26 mouse cellular contexts compared by ENCODE assay signal in genomic region chr5:50043677-50044076, GRCm38 (mm10).
"Had no signal": no experiment of that assay in that cellular context is flagged by ENCODE, and none has a peak within 500 bp of the region (broad histone marks: within the 10 kb centered on the region; RNA-seq: fewer than 3 reads in every experiment).

No protein-coding gene starts in this region.

- H3K9me3 ChIP-seq: embryonic facial prominence, embryonic 10.5 days; embryonic facial prominence, embryonic 12.5 days; embryonic facial prominence, embryonic 13.5 days; embryonic facial prominence, embryonic 15.5 days; forebrain, embryonic 10.5 days; forebrain, embryonic 12.5 days; forebrain, embryonic 13.5 days; forebrain, embryonic 15.5 days had no signal

- H3K27ac ChIP-seq: embryonic facial prominence, embryonic 10.5 days; embryonic facial prominence, embryonic 12.5 days; embryonic facial prominence, embryonic 13.5 days; embryonic facial prominence, embryonic 15.5 days; forebrain, embryonic 10.5 days; forebrain, embryonic 13.5 days; forebrain, embryonic 15.5 days; gastrocnemius, adult 2 months; heart, adult 2 months had no signal

- H3K4me2 ChIP-seq: embryonic facial prominence, embryonic 12.5 days; embryonic facial prominence, embryonic 13.5 days; embryonic facial prominence, embryonic 15.5 days; forebrain, embryonic 12.5 days; forebrain, embryonic 13.5 days; forebrain, embryonic 15.5 days had no signal

- DNase-seq: cerebellum, adult 9-10 months; cerebellum, adult 9-11 months; cerebellum, postnatal 10 days; cerebellum, postnatal 14 days; cerebellum, postnatal 25 days; cerebellum, postnatal 36 days; embryo, embryonic 11 days; forebrain, postnatal 0 days; gastrocnemius, adult 2 months; gastrocnemius, postnatal 10 days; gastrocnemius, postnatal 14 days; gastrocnemius, postnatal 25 days; gastrocnemius, postnatal 36 days; heart, adult 18-20 months; heart, adult 2 months had no signal

- H3K36me3 ChIP-seq: embryonic facial prominence, embryonic 12.5 days; embryonic facial prominence, embryonic 13.5 days; embryonic facial prominence, embryonic 15.5 days; forebrain, embryonic 12.5 days; forebrain, embryonic 15.5 days had no signal

- ATAC-seq: forebrain, embryonic 13.5 days; forebrain, embryonic 14.5 days; forebrain, embryonic 16.5 days; forebrain, postnatal 0 days had no signal

- H3K4me3 ChIP-seq: embryonic facial prominence, embryonic 10.5 days; embryonic facial prominence, embryonic 12.5 days; embryonic facial prominence, embryonic 13.5 days; embryonic facial prominence, embryonic 15.5 days; erythroblast, embryonic 14.5 days; forebrain, embryonic 10.5 days; forebrain, embryonic 12.5 days; forebrain, embryonic 13.5 days; forebrain, embryonic 15.5 days; gastrocnemius, adult 2 months; heart, adult 2 months had no signal

- H3K9ac ChIP-seq: embryonic facial prominence, embryonic 12.5 days; embryonic facial prominence, embryonic 13.5 days; embryonic facial prominence, embryonic 15.5 days; forebrain, embryonic 12.5 days; forebrain, embryonic 13.5 days; forebrain, embryonic 15.5 days; forebrain, postnatal 0 days had no signal

- H3K27me3 ChIP-seq: embryonic facial prominence, embryonic 12.5 days; embryonic facial prominence, embryonic 13.5 days; embryonic facial prominence, embryonic 15.5 days; forebrain, embryonic 12.5 days; forebrain, embryonic 13.5 days; forebrain, embryonic 15.5 days had no signal
